Mouse (Mus musculus) left cerebral cortex, adult 9 months (tissue): ENCODE measurements around the gene Klhl5.
"Not testable (repeated sequence)": the region's sequence is repeated elsewhere in the genome, so short reads cannot be mapped to it uniquely, and the experiment has no call there.

Experiments used
- DNase-seq, 2 experiments: peaks; one replicate each; pipeline ENCODE4 v3.0.0; 2022; ENCODE audit warnings: low spot score in 2 of 2

Klhl5 gene

GRCm38 (mm10) chr5:65096805-65097204, 10.5 kb upstream of the Klhl5 start:
- no peak for DNase-seq

DNA sequence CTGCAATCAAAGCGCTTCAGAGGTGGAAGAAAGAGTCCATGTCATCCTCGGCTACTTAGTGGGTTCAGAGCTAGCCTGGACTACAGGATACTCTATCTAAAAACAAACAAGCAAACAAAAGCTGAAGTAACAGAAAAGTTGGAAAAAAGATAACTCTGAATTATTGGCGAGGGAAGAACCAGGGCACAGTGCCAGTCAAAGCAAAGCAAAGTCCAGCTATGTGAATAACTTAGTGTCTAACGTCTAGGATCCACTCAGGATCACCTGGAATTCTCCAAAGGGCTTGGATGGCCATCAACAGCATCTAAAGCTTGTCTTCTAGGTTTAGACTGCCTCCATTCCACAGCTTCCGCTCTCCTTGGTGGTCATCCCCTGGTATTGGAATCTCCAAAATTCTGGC, 9.9 kb upstream of the Klhl5 start:
- DNase-seq: no peak

DNA sequence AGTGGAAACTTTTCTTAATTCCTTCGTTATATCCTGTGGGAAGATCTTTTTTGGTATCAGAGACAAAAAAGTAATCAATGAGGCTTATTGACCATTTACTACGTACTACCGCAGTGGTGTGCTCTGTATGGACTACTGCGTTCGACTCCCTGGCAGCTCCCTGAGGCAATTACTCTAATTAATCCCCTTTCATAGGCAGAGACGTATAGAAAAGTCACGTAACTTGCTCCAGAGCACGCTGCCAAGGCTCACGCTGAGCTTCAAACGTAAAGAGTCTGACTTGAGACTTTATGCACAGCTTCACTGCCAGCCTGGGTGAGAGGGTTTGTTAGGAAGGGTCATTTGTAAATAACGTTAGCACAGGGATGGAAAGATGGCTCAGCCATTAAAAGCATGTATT, 7.3 kb upstream of the Klhl5 start:
- no peak for DNase-seq

GRCm38 (mm10) chr5:65101209-65101608, 6.1 kb upstream of the Klhl5 start:
- DNase-seq: no peak

GRCm38 (mm10) chr5:65101621-65102020, 5.7 kb upstream of the Klhl5 start:
- DNase-seq: no peak

GRCm38 (mm10) chr5:65102026-65102640, 5.2 kb upstream of the Klhl5 start:
- no peak for DNase-seq

DNA sequence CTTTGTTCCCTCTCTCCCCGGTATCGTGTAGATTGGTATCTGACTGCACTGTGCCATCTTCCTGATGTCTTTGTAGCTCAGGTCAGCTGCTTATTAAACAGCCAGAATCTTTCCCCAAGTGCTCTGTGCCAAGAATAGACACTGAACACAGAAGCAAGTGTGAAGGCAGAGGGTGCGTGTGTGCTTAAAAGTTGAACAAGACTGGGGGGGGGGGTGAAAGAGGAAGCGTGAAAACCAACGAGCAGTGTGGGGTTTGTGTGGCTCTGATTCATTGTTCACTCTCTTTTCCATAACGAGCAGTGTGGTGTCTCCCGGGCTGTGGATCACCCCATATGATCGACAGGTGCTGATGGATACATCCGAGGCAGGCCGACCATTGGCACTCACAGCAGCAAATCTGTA, 4.7 kb upstream of the Klhl5 start:
- DNase-seq: no peak

DNA sequence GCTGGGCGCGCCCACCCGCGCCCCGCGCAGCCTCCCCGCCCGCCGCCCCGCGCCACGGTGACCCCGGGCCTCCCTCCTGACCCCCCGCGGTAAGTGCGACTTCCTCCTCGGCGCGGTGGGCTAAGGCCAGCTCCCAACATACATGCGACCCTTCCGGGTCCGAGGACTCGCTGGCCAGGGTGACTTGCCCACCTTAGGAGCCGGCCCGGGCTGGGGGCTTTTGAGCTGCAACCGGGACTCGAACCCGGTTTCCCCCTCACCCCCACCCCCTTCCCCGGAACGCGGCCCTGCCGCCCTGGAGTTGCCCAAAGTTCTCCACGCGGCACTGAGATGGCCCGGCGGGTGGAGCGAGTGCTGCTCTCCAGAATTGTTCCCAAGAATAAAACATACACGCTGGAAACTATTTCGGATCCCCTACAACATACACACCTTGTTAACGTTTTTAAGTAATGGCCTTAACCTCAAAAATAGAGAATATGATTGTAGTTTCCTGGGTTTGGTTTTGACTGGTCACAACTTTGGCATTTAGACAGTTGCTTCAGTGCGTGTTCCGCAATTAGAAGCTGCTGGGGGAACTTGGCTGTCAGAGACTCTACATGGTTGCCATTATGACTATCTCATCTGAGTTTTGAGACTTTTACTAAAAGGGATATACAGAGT, 564 bp downstream of the Klhl5 start:
- DNase-seq: no peak

DNA sequence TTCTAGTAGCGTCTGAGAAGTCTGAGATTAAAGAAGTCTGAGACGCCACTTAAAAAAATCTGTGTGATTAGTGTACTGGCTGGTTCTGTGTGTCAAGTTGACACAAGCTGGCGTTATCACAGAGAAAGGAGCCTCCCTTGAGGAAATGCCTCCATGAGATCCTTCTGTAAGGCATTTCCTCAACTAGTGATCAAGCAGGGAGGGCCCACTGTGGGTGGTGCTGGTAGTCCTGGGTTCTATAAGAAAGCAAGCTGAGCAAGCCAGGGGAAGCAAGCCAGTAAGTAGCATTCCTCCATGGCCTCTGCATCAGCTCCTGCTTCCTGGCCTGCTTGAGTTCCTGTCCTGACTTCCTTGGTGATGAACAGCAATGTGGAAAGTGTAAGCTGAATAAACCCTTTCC, 4.9 kb downstream of the Klhl5 start:
- DNase-seq: not testable (repeated sequence)

GRCm38 (mm10) chr5:65113323-65113722, 6.0 kb downstream of the Klhl5 start:
- no peak for DNase-seq

GRCm38 (mm10) chr5:65116789-65117188, 9.4 kb downstream of the Klhl5 start:
- DNase-seq: no peak

GRCm38 (mm10) chr5:65119495-65119894, 12.2 kb downstream of the Klhl5 start:
- DNase-seq: no peak

- no peak for DNase-seq
Observed at GRCm38 (mm10) chr5:65119918-65120317, 12.6 kb downstream of the Klhl5 start.

DNA sequence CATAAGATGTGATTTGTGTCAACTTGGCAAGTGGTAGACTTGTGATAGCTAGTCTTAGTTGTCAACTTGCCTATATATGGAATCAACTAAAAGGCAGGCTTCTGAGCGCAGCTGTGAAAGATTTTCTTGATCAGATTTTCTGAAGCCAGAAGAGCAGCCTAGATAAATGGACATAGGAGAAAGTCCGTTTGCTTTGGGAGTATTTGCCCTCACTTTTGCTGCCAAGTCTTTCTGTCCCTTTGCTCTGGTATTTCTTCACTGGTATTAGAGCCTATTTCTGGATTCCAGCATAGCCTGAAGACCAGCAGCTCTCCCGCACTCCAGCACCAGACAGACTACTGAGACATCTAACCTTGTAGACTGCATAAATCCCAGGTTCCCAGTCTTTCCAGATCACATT, 15.3 kb downstream of the Klhl5 start:
- no peak for DNase-seq

DNA sequence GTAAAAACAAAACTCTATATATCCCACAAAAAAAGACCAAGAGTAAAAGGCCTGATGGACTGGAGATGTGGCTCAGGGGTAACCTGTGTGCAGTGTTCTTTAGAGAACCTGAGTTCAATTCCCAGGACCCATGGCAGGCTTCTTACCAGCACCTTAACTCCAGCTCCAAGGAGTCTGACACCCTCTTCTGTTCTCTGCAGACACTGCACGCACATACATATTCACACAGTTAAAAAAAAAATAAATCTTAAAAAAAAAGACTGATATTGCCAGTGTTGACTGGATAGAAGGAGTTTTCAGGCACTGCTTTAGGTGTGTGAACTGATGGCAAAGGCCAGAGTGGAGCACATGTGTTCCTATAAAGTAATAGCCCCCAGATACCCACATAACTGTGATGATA, 18.8 kb downstream of the Klhl5 start:
- no peak for DNase-seq

DNA sequence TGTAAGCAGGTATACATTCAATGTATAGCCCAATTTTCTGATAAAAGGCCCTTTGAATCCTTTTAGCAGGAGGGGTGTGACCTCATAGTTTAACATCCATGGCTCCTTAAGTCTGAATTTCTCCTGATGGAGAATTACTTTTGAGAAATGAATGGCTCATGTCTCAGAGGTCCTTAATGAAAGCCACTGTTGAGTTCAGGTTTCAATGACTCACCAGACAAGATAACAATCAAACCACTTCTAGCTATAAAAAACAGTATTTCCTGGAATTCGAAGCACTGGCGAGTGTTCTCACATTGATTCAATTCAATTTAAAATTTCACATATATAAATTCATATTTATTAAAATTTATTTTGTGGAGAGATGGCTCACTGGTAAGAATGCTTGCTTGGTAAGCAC, 21.1 kb downstream of the Klhl5 start:
- DNase-seq: no peak

DNA sequence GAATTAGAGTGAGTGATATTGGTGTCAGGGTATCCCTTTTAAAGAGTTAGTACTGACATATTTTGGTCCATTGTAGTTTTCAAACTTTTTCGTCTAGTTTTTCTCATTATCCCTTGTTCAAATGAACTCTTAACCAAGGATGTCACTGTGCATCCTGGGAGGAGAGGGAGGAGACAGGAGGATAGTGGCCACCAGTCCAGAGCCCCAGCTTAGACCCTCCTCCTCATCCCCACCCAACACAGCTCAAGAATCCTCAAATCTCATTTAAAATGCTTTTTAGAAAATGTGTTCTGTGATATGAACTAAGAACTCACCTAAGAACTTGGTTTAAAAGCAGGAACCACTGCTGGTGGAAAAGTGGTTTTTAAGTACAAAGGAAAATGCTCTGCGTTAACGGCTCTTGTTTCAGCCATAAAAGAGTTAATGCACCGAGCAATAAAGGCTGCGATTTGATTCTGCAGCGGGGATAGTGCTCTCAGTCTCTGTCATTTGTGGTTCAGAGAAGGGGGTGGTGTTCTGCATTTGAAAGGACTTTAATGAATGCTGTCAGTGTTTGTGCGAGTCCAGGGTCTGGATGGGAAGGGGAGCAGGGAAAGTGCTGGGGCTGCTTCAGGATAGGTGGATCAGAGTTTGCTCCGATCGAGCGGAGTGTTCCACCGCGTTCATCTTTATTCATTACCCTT, 23.3 kb downstream of the Klhl5 start:
- peak in 1 of 2 experiments; percentile 36 for DNase-seq

- peak in 1 of 2 experiments; percentile 42 for DNase-seq
Observed at GRCm38 (mm10) chr5:65131211-65131879, 24.0 kb downstream of the Klhl5 start.

- DNase-seq: no peak
Observed at GRCm38 (mm10) chr5:65136159-65136558, 28.8 kb downstream of the Klhl5 start.

- DNase-seq: no peak
Observed at GRCm38 (mm10) chr5:65137073-65137472, 29.7 kb downstream of the Klhl5 start.

GRCm38 (mm10) chr5:65141242-65141641, 33.9 kb downstream of the Klhl5 start:
- no peak for DNase-seq

GRCm38 (mm10) chr5:65142247-65142646, 34.9 kb downstream of the Klhl5 start:
- no peak for DNase-seq
